Mouse (Mus musculus) embryonic facial prominence, embryonic 15.5 days (tissue): ENCODE data around the gene Cfap45. TPM values are rescaled to one million over a fixed set of nuclear protein-coding genes. Genes with fewer than 3 reads are reported as not detected.

Source experiments
- polyA plus RNA-seq: library from polyadenylated mRNA; unstranded; fragments of >200 nt; fragmentation: Nextera tagmentation; extraction: Ambion mirVana; gene quantifications from 2 replicates; pipeline ENCODE4 v1.2.1, GENCODE M21; 2015

Gene Cfap45
- polyA plus RNA-seq, 1 experiment from 2014 or later = 18.7 TPM

Other genes starting within 250 kb of the Cfap45 start
- 4.7 and 5.6 TPM in 2 replicates for gene Atp1a2, start 222.7 kb upstream of the Cfap45 start, polyA plus RNA-seq
- gene Kcnj9, start 191.5 kb upstream of the Cfap45 start, polyA plus RNA-seq = 0.14 and 0.28 TPM in 2 replicates
- 0.09 and 0.14 TPM in 2 replicates for gene Kcnj10, start 179.6 kb upstream of the Cfap45 start, polyA plus RNA-seq
- gene Pigm, start 144.3 kb upstream of the Cfap45 start, polyA plus RNA-seq = 5.7 and 5.9 TPM in 2 replicates
- 0.85 and 1.2 TPM in 2 replicates for gene Slamf9, start 45.4 kb upstream of the Cfap45 start, polyA plus RNA-seq
- 58.4 and 61.0 TPM in 2 replicates for gene Igsf9, start 39.0 kb upstream of the Cfap45 start, polyA plus RNA-seq
- 260 and 286 TPM in 2 replicates for gene Tagln2, start 20.8 kb upstream of the Cfap45 start, polyA plus RNA-seq
- 7.7 and 10.9 TPM in 2 replicates for gene Vsig8, start 35.1 kb downstream of the Cfap45 start, polyA plus RNA-seq
- gene Slamf8, start 69.8 kb downstream of the Cfap45 start, polyA plus RNA-seq = 0.29 TPM in 1 of 2 replicates, not detected in the other
- 0.28 and 0.32 TPM in 2 replicates for gene Fcrl6, start 81.8 kb downstream of the Cfap45 start, polyA plus RNA-seq
- 13.4 and 13.7 TPM in 2 replicates for gene Dusp23, start 112.2 kb downstream of the Cfap45 start, polyA plus RNA-seq
- not detected in 2 replicates for gene Crp, start 177.3 kb downstream of the Cfap45 start, polyA plus RNA-seq